Mouse (Mus musculus) erythroblast, adult 5-6 weeks (primary cell): ENCODE data around the gene Rps2. TPM values are rescaled to one million over a fixed set of nuclear protein-coding genes. Genes with fewer than 3 reads are reported as not detected.

ENCODE experiments used
- ATAC-seq: replicated peaks from 2 replicates; pipeline ENCODE4 v1.8.0; 2016; ENCODE audit warnings: moderate number of reproducible peaks, mild to moderate bottlenecking, moderate TSS enrichment, inconsistent platforms; ENCODE audit not compliant: poor library complexity, low FRiP score, severe bottlenecking
- total RNA-seq, 2 experiments: library from RNA; stranded (forward) in 1 of 2; stranded (reverse) in 1 of 2; fragments of 150-400 nt in 1 of 2; fragments of 200-764, 138-1000 nt in 1 of 2; gene quantifications; 2 replicates each; pipeline versions ENCODE4 v1.2.3 to v1.2.4; 2015 to 2017; ENCODE audit warnings: low replicate concordance in 2 of 2

The Rps2 gene
- total RNA-seq, 2 experiments from 2014 or later: 281 to 1,636 TPM

GRCm38 (mm10) chr17:24728184-24728583, 10.3 kb downstream of the Rps2 start:
- no peak for ATAC-seq

GRCm38 (mm10) chr17:24729067-24729466, 11.2 kb downstream of the Rps2 start:
- no peak for ATAC-seq

- ATAC-seq: no peak
Observed at GRCm38 (mm10) chr17:24730787-24731186, 12.9 kb downstream of the Rps2 start.

- ATAC-seq: no peak
Observed at GRCm38 (mm10) chr17:24732233-24732935, 14.5 kb downstream of the Rps2 start.

GRCm38 (mm10) chr17:24733434-24734050, 15.6 kb downstream of the Rps2 start:
- ATAC-seq: no peak

GRCm38 (mm10) chr17:24734513-24734912, 16.6 kb downstream of the Rps2 start:
- ATAC-seq: no peak

GRCm38 (mm10) chr17:24735446-24735845, 17.5 kb downstream of the Rps2 start:
- ATAC-seq: no peak

GRCm38 (mm10) chr17:24736330-24737051, 18.6 kb downstream of the Rps2 start, which contains the start of gene Msrb1:
Msrb1 (plus strand) TSS chr17:24736642.
- peak; percentile 95 for ATAC-seq

GRCm38 (mm10) chr17:24737135-24737810, 19.4 kb downstream of the Rps2 start:
- no peak for ATAC-seq

- no peak for ATAC-seq
Observed at GRCm38 (mm10) chr17:24738238-24738637, 20.3 kb downstream of the Rps2 start.

- no peak for ATAC-seq
Observed at GRCm38 (mm10) chr17:24739926-24740325, 22.0 kb downstream of the Rps2 start.

GRCm38 (mm10) chr17:24742307-24742706, 24.4 kb downstream of the Rps2 start:
- no peak for ATAC-seq

GRCm38 (mm10) chr17:24743896-24744295, 26.0 kb downstream of the Rps2 start:
- no peak for ATAC-seq

- ATAC-seq: no peak
Observed at GRCm38 (mm10) chr17:24744381-24744780, 26.5 kb downstream of the Rps2 start.

GRCm38 (mm10) chr17:24745526-24746497, 27.9 kb downstream of the Rps2 start:
- ATAC-seq: peak; percentile 87

GRCm38 (mm10) chr17:24746986-24747385, 29.1 kb downstream of the Rps2 start:
- no peak for ATAC-seq

GRCm38 (mm10) chr17:24751528-24751927, 33.6 kb downstream of the Rps2 start:
- ATAC-seq: no peak

GRCm38 (mm10) chr17:24752415-24753394, 34.8 kb downstream of the Rps2 start, which contains the start of gene Hs3st6:
Hs3st6 (plus strand) TSS chr17:24752988.
- no peak for ATAC-seq
